Mouse (Mus musculus) G1E (cell line): ENCODE data around the gene Golt1a.
"Not testable (repeated sequence)": the region's sequence is repeated elsewhere in the genome, so short reads cannot be mapped to it uniquely, and the experiment has no call there.

Experiments
- CTCF ChIP-seq: IDR thresholded peaks from 2 replicates; pipeline ENCODE4 v1.5.1; 2012; ENCODE audit warnings: low read depth, low read length, inconsistent platforms, mixed read lengths
- GATA1 ChIP-seq: IDR thresholded peaks from 2 replicates; pipeline ENCODE4 v1.6.1; 2012; ENCODE audit warnings: borderline replicate concordance, low read length, inconsistent platforms, mixed read lengths

GRCm38 (mm10) chr1:133340403-133340802, 30.8 kb downstream of the Golt1a start:
- not testable (repeated sequence) for TF ChIP-seq CTCF, GATA1
